ENCODE assay signal across 8 mouse cellular contexts in the genomic region with DNA sequence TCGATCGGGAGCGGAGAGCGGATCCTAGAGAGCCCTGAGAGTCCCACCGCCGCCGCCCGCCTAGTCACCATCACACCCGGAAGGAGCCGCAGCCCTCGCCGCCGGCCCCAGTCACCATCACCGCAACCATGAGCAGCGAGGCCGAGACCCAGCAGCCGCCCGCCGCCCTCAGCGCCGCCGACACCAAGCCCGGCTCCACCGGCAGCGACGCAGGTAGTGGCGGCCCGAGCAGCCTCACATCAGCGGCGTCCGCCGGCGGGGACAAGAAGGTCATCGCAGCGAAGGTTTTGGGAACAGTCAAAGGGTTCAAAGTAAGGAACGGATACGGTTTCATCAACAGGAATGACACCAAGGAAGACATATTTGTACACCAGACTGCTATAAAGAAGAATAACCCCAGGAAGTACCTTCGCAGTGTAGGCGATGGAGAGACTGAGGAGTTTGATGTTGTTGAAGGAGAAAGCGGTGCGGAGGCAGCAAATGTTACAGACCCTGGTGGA. TPM values are rescaled to one million over a fixed set of nuclear protein-coding genes. Genes with fewer than 3 reads are reported as not detected.
DNase-seq lines count a peak whose midpoint lies in the region; ATAC-seq lines count a peak whose summit lies in the region.

No protein-coding gene starts in this region.

- no peaks in the 10 kb centered on the region for H3K36me3 ChIP-seq in heart, embryonic 13.5 days
- H3K36me3 ChIP-seq in lung, embryonic 16.5 days (ENCODE audit: control insufficient read depth, insufficient read depth, low read length): no peaks in the 10 kb centered on the region

- H3K27ac ChIP-seq in heart, embryonic 13.5 days (replicated peaks): no peak overlapping the region
- no peak overlapping the region for H3K27ac ChIP-seq in lung, embryonic 16.5 days (ENCODE audit: low read length)

- peak; percentile 8 for DNase-seq in thymus, postnatal 14 days
- DNase-seq in thymus, postnatal 0 days (ENCODE audit: low spot score): no peak
- DNase-seq in kidney, postnatal 10 days: peak; percentile 37
- DNase-seq in right cerebral cortex, postnatal 14 days: peak; percentile 22
- DNase-seq in spleen, postnatal 4 days (ENCODE audit: low spot score in 2 of 2): no peak

- H3K4me1 ChIP-seq in heart, embryonic 13.5 days: no peaks in the 10 kb centered on the region
- H3K4me1 ChIP-seq in lung, embryonic 16.5 days (replicated peaks; ENCODE audit: control insufficient read depth, insufficient read depth, low read length): no peaks in the 10 kb centered on the region

- H3K27me3 ChIP-seq in heart, embryonic 13.5 days (replicated peaks): peaks cover 27% of the 10 kb centered on the region
- no peaks in the 10 kb centered on the region for H3K27me3 ChIP-seq in lung, embryonic 16.5 days (ENCODE audit: control insufficient read depth, insufficient read depth, low read depth, low read length)

- 8% methylated on average over 41 of the region's 41 CpGs for WGBS in heart, embryonic 13.5 days
- 9% methylated on average over 33 of the region's 41 CpGs for WGBS in lung, embryonic 16.5 days

- H3K4me2 ChIP-seq in heart, embryonic 13.5 days: peak overlapping the region; percentile 77
- H3K4me2 ChIP-seq in lung, embryonic 16.5 days (ENCODE audit: low read depth, low read length): peak overlapping the region; percentile 70

- peak overlapping the region; percentile 56 for H3K4me3 ChIP-seq in heart, embryonic 13.5 days
- peak overlapping the region; percentile 42 for H3K4me3 ChIP-seq in lung, embryonic 16.5 days (ENCODE audit: low read length)

- H3K9me3 ChIP-seq in heart, embryonic 13.5 days: no peaks in the 10 kb centered on the region
- no peaks in the 10 kb centered on the region for H3K9me3 ChIP-seq in lung, embryonic 16.5 days (ENCODE audit: control insufficient read depth, low read length)

- peak overlapping the region; percentile 75 for H3K9ac ChIP-seq in heart, embryonic 13.5 days
- peak overlapping the region; percentile 46; the same call in 1 of the 2 replicates for H3K9ac ChIP-seq in lung, embryonic 16.5 days (ENCODE audit: low read length)

- peak; percentile 74 for ATAC-seq in common myeloid progenitor, adult 5-6 weeks (replicated peaks; ENCODE audit: low read depth, poor library complexity, severe bottlenecking)
- ATAC-seq in heart, embryonic 13.5 days (ENCODE audit: extremely low read depth, insufficient number of reproducible peaks, low FRiP score, low TSS enrichment): no peak
- ATAC-seq in lung, embryonic 16.5 days (ENCODE audit: low read depth): peak; percentile 34; the same call in 1 of the 2 replicates

RNA-seq across cellular contexts. Expression of a gene that starts 37.2 kb away (rescaled TPM):
- 213 and 220 TPM in 2 replicates for polyA plus RNA-seq in thymus, postnatal 0 days (2015; fragmentation: Nextera tagmentation; extraction: Ambion mirVana)
- total RNA-seq in common myeloid progenitor, adult 5-6 weeks (2017): 142 and 147 TPM in 2 replicates
- polyA plus RNA-seq in heart, embryonic 13.5 days (2015; fragmentation: Nextera tagmentation; extraction: Ambion mirVana): 401 and 425 TPM in 2 replicates
- polyA plus RNA-seq in lung, embryonic 16.5 days (2015; fragmentation: Nextera tagmentation; extraction: Ambion mirVana): 173 and 181 TPM in 2 replicates

Comparison
In these comparisons a context has a peak if more than half of its experiments do, and no peak if none do; other contexts are left out.
1. DNase-seq: peak in thymus, postnatal 14 days (single experiment), kidney, postnatal 10 days (single experiment) and right cerebral cortex, postnatal 14 days (single experiment); none in thymus, postnatal 0 days (single experiment) and spleen, postnatal 4 days (0 of 2).